Mouse (Mus musculus): ENCODE results near the gene 4921524J17Rik.
A peak's percentile ranks its signal among the peaks of the same experiment; 100 is the strongest.

Gene 4921524J17Rik

GRCm38 (mm10) chr8:85432168-85433016, at the start of gene 4921524J17Rik:
Gene 4921524J17Rik (minus strand): TSS chr8:85432833.
- peak; percentile 97 to 99 for DNase-seq

GRCm38 (mm10) chr8:85482427-85482826, 49.8 kb upstream of the 4921524J17Rik start:
- no peak for DNase-seq

GRCm38 (mm10) chr8:85481900-85482299, 49.3 kb upstream of the 4921524J17Rik start:
- DNase-seq, result peak; percentile 23 to 44

GRCm38 (mm10) chr8:85479710-85480109, 47.1 kb upstream of the 4921524J17Rik start:
- DNase-seq, result no peak

GRCm38 (mm10) chr8:85478397-85478796, 45.8 kb upstream of the 4921524J17Rik start:
- DNase-seq, result no peak

- no peak for DNase-seq
These were observed 44.4 kb upstream of the 4921524J17Rik start for GRCm38 (mm10) chr8:85476970-85477545.

GRCm38 (mm10) chr8:85474924-85475323, 42.3 kb upstream of the 4921524J17Rik start:
- DNase-seq, result no peak

GRCm38 (mm10) chr8:85473246-85473645, 40.6 kb upstream of the 4921524J17Rik start:
- DNase-seq, result no peak

- no peak for DNase-seq
These were observed 40.2 kb upstream of the 4921524J17Rik start for GRCm38 (mm10) chr8:85472800-85473199.

GRCm38 (mm10) chr8:85470753-85471152, 38.1 kb upstream of the 4921524J17Rik start:
- DNase-seq, result no peak

GRCm38 (mm10) chr8:85466056-85466455, 33.4 kb upstream of the 4921524J17Rik start:
- DNase-seq, result no peak

- no peak for DNase-seq
These were observed 31.7 kb upstream of the 4921524J17Rik start for GRCm38 (mm10) chr8:85464316-85464715.

- no peak for DNase-seq
These were observed 29.8 kb upstream of the 4921524J17Rik start for GRCm38 (mm10) chr8:85462441-85462840.

GRCm38 (mm10) chr8:85461377-85461776, 28.7 kb upstream of the 4921524J17Rik start:
- DNase-seq, result peak in 1 of 2 experiments; percentile 15

GRCm38 (mm10) chr8:85460804-85461203, 28.2 kb upstream of the 4921524J17Rik start:
- DNase-seq, result no peak

GRCm38 (mm10) chr8:85459582-85459981, 26.9 kb upstream of the 4921524J17Rik start:
- DNase-seq, result no peak

GRCm38 (mm10) chr8:85456536-85456935, 23.9 kb upstream of the 4921524J17Rik start:
- DNase-seq, result peak; percentile 38 to 39

- no peak for DNase-seq
These were observed 22.1 kb upstream of the 4921524J17Rik start for GRCm38 (mm10) chr8:85454750-85455149.

GRCm38 (mm10) chr8:85453256-85453655, 20.6 kb upstream of the 4921524J17Rik start:
- DNase-seq, result no peak

GRCm38 (mm10) chr8:85452328-85452727, 19.7 kb upstream of the 4921524J17Rik start:
- peak; percentile 27 to 46 for DNase-seq

GRCm38 (mm10) chr8:85450335-85450734, 17.7 kb upstream of the 4921524J17Rik start:
- DNase-seq, result no peak

- DNase-seq, result no peak
These were observed 13.5 kb upstream of the 4921524J17Rik start for GRCm38 (mm10) chr8:85445936-85446685.

- DNase-seq, result no peak
These were observed 11.5 kb upstream of the 4921524J17Rik start for GRCm38 (mm10) chr8:85444092-85444491.

All from thymus, postnatal 36 days (tissue).